Mouse (Mus musculus) hindbrain, postnatal 0 days (tissue): Measurements from ENCODE around the gene Nnat. TPM values are rescaled to one million over a fixed set of nuclear protein-coding genes. Genes with fewer than 3 reads are reported as not detected.

Source experiments
- ATAC-seq: fragments of 200-750 bp; cut with Nextera tagmentation; 2 replicates; pipeline ENCODE4 v1.8.0; 2017; ENCODE audit warnings: mild to moderate bottlenecking, moderate TSS enrichment, moderate library complexity
- DNase-seq: peaks from one replicate; pipeline ENCODE4 v3.0.0-alpha.2; 2015; ENCODE audit warnings: low spot score
- H3K27ac ChIP-seq: fragments of 300-500 bp; sonication (generic); 2 replicates; pipeline ENCODE4 v1.5.1; 2014; ENCODE audit warnings: mild to moderate bottlenecking
- H3K27me3 ChIP-seq: fragments of 300-500 bp; sonication (generic); 2 replicates; pipeline ENCODE4 v1.6.1; 2014; ENCODE audit warnings: low read length, mixed read lengths; ENCODE audit not compliant: insufficient read depth
- H3K36me3 ChIP-seq: fragments of 300-500 bp; sonication (generic); 2 replicates; pipeline ENCODE4 v1.6.1; 2014; ENCODE audit warnings: low read length, mixed read lengths; ENCODE audit not compliant: insufficient read depth
- H3K4me1 ChIP-seq: fragments of 300-500 bp; sonication (generic); 2 replicates; pipeline ENCODE4 v1.6.1; 2014; ENCODE audit warnings: antibody characterized with exemption, low read length, mixed read lengths; ENCODE audit not compliant: insufficient read depth
- H3K4me2 ChIP-seq: fragments of 300-500 bp; sonication (generic); 2 replicates; pipeline ENCODE4 v1.6.1; 2014; ENCODE audit warnings: low read depth, mild to moderate bottlenecking, low read length, moderate library complexity, mixed read lengths
- H3K4me3 ChIP-seq: fragments of 300-500 bp; sonication (generic); 2 replicates; pipeline ENCODE4 v1.5.1; 2014; ENCODE audit warnings: low read length
- H3K9ac ChIP-seq: fragments of 300-500 bp; sonication (generic); replicated peaks from 2 replicates; pipeline ENCODE4 v1.6.1; 2014; ENCODE audit warnings: mild to moderate bottlenecking, low read length, moderate library complexity, mixed read lengths
- H3K9me3 ChIP-seq: fragments of 300-500 bp; sonication (generic); 2 replicates; pipeline ENCODE4 v1.6.1; 2016; ENCODE audit warnings: low read length, mixed read lengths
- CTCF ChIP-seq: IDR thresholded peaks from 2 replicates; pipeline ENCODE4 v1.5.1; 2016; ENCODE audit warnings: antibody characterized with exemption, control low read depth, low read depth
- WGBS: fragments of 180-500 bp; shearing (Covaris S2); extraction: QIAGEN DNeasy Blood & Tissue Kit; methylation state at CpG from one replicate; pipeline ENCODE4 v1.1.7; 2014; 5-methylcytosine and 5-hydroxymethylcytosine counted together
- polyA plus RNA-seq: library from polyadenylated mRNA; unstranded; fragments of >200 nt; fragmentation: Nextera tagmentation; extraction: Ambion mirVana; gene quantifications from 2 replicates; pipeline ENCODE4 v1.2.1, GENCODE M21; 2015
- total RNA-seq: library from RNA; depleted of rRNA; stranded (reverse); fragments of >200 nt; gene quantifications from 2 replicates; pipeline ENCODE4 v1.2.3, GENCODE M21; 2014

Nnat gene
- total and polyA plus RNA-seq, 2 experiments from 2014 or later, result 5,840 to 8,203 TPM

DNA sequence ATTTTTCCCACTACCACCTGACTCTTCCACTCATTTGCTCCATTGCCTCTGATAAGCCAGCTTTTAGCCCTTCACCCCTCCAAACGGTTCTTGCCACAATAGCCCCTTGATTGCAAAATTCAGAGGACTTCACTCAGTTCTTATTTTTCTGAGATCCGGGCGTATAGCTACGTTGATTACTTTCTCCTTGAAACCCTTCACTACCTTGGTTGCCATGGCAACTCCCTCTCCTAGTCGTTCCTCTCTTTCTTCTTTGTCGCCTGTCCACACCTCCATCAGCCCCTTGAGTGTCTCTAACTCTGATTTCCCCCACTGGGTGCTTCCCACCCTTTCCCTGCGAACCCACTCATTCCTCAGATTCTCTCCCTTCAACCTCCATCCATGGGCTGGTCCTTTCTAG lies 22.8 kb upstream of the Nnat start:
- Histone ChIP-seq H3K9me3 (no peaks in the 10 kb centered on the region), H3K4me1 (peaks cover 34% of the 10 kb centered on the region), H3K27ac (peak overlapping the region; percentile 72), H3K36me3 (no peaks in the 10 kb centered on the region), H3K4me3 (no peak overlapping the region), H3K9ac (no peak overlapping the region), H3K27me3 (no peaks in the 10 kb centered on the region), H3K4me2 (no peak overlapping the region)
- ATAC-seq (0 out of 2 replicates have a peak, but pooled peaks have one; percentile 37), DNase-seq (peak; percentile 78)
- 23% methylated on average over 7 of the region's 7 CpGs for WGBS
- TF ChIP-seq CTCF, result no peak

DNA sequence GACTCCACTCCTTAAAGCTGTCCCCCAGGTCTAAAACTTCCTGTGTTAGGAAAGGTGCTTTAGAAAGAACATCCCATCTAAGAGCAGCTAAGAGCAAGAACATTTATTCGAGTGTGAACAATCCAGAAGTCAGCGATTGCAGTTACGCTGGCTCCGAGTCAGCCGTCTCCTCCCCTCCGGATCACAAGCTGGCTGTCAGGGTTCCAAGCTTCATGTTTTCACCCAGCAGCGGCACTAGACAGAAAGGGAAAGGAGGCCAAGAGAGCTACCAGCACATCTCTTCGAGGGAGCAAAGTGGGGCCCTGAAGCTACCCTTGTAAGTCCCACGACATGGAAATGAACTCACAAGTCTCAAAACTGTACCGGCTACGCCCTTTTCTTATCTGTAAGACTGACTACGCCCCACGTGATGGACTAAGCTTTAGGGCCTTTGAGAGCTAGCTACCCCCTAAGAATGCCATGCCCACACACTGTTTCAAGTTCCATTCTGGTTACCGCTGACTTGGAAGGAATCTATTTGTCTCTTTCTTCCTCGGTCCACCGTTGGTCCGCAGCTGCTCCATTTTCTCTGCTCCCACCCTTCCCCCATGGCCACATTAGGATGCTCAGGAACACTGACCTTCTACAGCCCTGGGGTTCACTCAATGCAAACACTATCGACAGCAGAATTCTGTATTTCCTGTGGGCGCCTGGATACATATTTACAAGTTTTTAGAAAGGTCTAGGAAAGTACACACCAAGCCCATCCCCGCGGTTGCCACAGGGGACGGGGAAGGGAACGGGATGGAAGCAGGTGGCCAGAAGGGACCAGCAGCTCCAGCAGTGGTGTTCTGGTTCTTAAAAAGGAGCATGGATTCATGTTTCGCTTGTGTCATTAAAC lies 19.6 kb upstream of the Nnat start:
- H3K27me3 ChIP-seq, result no peaks in the 10 kb centered on the region
- peak overlapping the region; percentile 66 for H3K27ac ChIP-seq
- no peak overlapping the region for H3K4me3 ChIP-seq
- ATAC-seq (no peak), DNase-seq (peak; percentile 72)
- H3K36me3 ChIP-seq, result no peaks in the 10 kb centered on the region
- H3K4me1 ChIP-seq, result peaks cover 42% of the 10 kb centered on the region
- no peak for TF ChIP-seq CTCF
- 30% methylated on average over 24 of the region's 24 CpGs for WGBS
- no peaks in the 10 kb centered on the region for H3K9me3 ChIP-seq
- H3K9ac ChIP-seq, result 0 out of 2 replicates have a peak overlapping the region, but pooled peaks have one; percentile 13
- peak overlapping the region; percentile 5; the same call in 1 of the 2 replicates for H3K4me2 ChIP-seq

DNA sequence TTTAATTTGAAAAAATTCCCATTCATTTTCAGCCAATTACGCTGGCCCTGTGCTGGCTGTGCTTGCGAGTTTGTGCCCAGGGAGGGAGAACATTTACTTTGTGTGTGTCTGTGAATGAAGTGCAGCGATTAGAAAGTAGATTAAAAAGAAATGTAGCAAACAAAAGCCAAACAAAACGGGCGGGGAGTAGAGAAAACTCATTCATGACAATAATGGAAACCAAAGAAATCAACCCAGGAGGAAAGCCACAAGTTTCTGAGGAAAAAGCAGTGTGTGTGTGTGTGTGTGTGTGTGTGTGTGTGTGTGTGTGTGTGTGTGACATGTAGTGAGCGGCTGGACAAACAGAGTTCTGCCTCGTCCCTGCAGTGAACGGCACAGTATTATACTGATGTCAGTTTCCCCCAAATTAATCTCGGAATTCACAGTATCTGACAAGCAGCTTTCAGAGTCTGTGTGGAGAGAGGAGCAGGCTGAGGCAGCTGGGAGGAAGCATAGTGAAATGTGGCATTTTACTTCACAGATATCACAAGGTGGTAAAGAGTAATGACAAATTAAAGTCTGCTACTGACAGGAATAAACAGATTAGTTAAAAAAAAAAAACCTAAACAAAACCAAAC lies 18.8 kb upstream of the Nnat start:
- Histone ChIP-seq H3K36me3 (no peaks in the 10 kb centered on the region), H3K27me3 (no peaks in the 10 kb centered on the region), H3K27ac (peak overlapping the region; percentile 66), H3K4me3 (no peak overlapping the region), H3K4me1 (peaks cover 42% of the 10 kb centered on the region), H3K4me2 (peak overlapping the region; percentile 5; the same call in 1 of the 2 replicates), H3K9me3 (no peaks in the 10 kb centered on the region), H3K9ac (0 out of 2 replicates have a peak overlapping the region, but pooled peaks have one; percentile 13)
- TF ChIP-seq CTCF, result no peak
- ATAC-seq (no peak), DNase-seq (no peak)
- 26% methylated on average over 9 of the region's 9 CpGs for WGBS

DNA sequence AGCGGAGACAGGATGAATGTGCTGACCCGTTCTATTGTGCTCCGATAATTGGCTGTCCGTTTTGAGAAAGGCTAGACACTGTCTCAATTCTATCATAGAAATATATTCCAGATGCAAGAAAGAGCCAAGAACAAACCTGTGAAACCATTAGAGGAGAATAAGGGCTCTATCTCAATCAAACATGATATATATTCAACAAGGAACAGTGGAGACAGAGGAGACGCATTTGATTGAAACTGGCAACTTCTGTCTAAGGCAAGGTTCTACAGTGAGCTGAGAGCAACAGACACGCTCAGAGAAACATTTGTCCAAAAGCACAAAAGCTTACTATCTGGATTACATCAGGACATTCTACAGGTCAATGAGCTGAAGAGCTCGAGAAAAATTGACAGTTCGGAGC lies 18.2 kb upstream of the Nnat start:
- WGBS, result 41% methylated on average over 8 of the region's 8 CpGs
- Histone ChIP-seq H3K4me2 (no peak overlapping the region), H3K27me3 (no peaks in the 10 kb centered on the region), H3K4me1 (peaks cover 40% of the 10 kb centered on the region), H3K36me3 (no peaks in the 10 kb centered on the region), H3K4me3 (no peak overlapping the region), H3K27ac (peak overlapping the region; percentile 41; the same call in 1 of the 2 replicates), H3K9me3 (no peaks in the 10 kb centered on the region), H3K9ac (no peak overlapping the region)
- no peak for TF ChIP-seq CTCF
- ATAC-seq, result no peak
- no peak for DNase-seq

DNA sequence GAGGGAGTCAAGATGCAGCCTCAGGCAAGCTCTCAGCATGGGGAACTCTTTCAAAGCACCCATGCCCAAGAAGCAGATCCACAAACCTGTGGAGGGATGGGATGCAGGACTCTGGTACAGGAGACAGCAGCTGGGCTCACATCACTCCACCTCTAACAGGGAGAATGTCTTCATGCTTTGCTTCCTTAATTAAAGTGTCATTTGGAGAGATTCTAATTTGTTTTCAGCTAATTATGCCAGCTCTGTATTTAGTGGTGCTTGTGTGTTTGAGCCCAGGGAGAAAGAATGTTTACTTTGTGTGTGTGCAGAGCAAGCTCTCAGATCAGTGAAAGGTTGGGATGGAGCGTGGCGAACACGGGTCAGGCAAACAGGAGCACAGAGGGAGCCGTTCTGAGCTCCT lies 17.5 kb upstream of the Nnat start:
- no peak for ATAC-seq
- H3K4me1 ChIP-seq, result peaks cover 32% of the 10 kb centered on the region
- no peaks in the 10 kb centered on the region for H3K36me3 ChIP-seq
- DNase-seq, result no peak
- 45% methylated on average over 4 of the region's 4 CpGs for WGBS
- no peak overlapping the region for H3K9ac ChIP-seq
- no peak overlapping the region for H3K4me3 ChIP-seq
- no peaks in the 10 kb centered on the region for H3K27me3 ChIP-seq
- no peak for TF ChIP-seq CTCF
- no peaks in the 10 kb centered on the region for H3K9me3 ChIP-seq
- no peak overlapping the region for H3K4me2 ChIP-seq
- H3K27ac ChIP-seq, result no peak overlapping the region

DNA sequence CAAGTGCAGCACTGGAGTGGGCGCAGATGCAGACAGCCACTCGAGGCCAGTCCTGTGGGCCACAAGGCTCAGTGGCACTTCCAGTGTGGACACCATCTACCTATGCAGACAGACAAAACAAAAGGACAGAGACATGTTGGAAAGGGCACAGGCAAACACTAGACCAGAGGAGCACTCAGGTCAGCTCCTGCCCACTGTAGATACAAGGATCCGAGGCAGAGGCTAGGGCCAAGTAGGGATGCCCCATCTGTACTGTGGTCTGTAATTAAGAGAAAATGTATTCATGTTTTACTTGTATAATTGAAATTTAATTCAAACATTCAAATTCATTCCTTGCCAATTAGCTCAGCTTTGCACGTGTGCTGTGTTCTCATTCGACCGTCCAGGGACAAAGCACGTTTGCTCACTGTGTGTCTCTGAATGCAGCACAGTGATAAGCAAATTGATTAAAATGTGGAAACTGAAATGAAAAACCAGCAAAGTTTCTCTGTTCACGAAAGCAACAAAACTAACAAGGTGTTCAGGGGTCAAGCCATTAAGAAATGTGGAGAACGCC lies 15.5 kb upstream of the Nnat start:
- no peaks in the 10 kb centered on the region for H3K27me3 ChIP-seq
- H3K36me3 ChIP-seq, result peaks cover 9% of the 10 kb centered on the region; the same call in 1 of the 2 replicates
- no peak overlapping the region for H3K27ac ChIP-seq
- no peaks in the 10 kb centered on the region for H3K9me3 ChIP-seq
- peaks cover 27% of the 10 kb centered on the region; the same call in 1 of the 2 replicates for H3K4me1 ChIP-seq
- no peak overlapping the region for H3K9ac ChIP-seq
- no peak overlapping the region for H3K4me3 ChIP-seq
- no peak overlapping the region for H3K4me2 ChIP-seq
- no peak for ATAC-seq
- DNase-seq, result no peak
- no peak for TF ChIP-seq CTCF
- 55% methylated on average over 9 of the region's 9 CpGs for WGBS
